Mouse (Mus musculus): ENCODE measurements around the gene Pds5a.
"Not testable (repeated sequence)": the region's sequence is repeated elsewhere in the genome, so short reads cannot be mapped to it uniquely, and the experiment has no call there.

Gene Pds5a

GRCm38 (mm10) chr5:65697836-65698758 is at the start of gene Pds5a:
TSS of gene Pds5a (minus strand) at chr5:65698273.
- DNase-seq, result peak; percentile 83 to 93

GRCm38 (mm10) chr5:65746908-65747307 is 48.8 kb upstream of the Pds5a start:
- no peak for DNase-seq

GRCm38 (mm10) chr5:65739366-65739765 is 41.3 kb upstream of the Pds5a start:
- no peak for DNase-seq

GRCm38 (mm10) chr5:65735601-65736000 is 37.5 kb upstream of the Pds5a start:
- DNase-seq, result no peak

- peak; percentile 84 to 87 for DNase-seq
Measured at GRCm38 (mm10) chr5:65731173-65732007, 33.3 kb upstream of the Pds5a start.

- DNase-seq, result peak; percentile 70 to 88
Measured at GRCm38 (mm10) chr5:65724311-65725054, 26.4 kb upstream of the Pds5a start.

GRCm38 (mm10) chr5:65718368-65718767 is 20.3 kb upstream of the Pds5a start:
- no peak for DNase-seq

GRCm38 (mm10) chr5:65717903-65718211 is 19.8 kb upstream of the Pds5a start:
- DNase-seq, result not testable (repeated sequence)

GRCm38 (mm10) chr5:65717063-65717902 is 19.2 kb upstream of the Pds5a start:
- DNase-seq, result peak in 1 of 2 experiments; percentile 45

- no peak for DNase-seq
Measured at GRCm38 (mm10) chr5:65715084-65715483, 17.0 kb upstream of the Pds5a start.

GRCm38 (mm10) chr5:65711463-65711862 is 13.4 kb upstream of the Pds5a start:
- DNase-seq, result no peak

GRCm38 (mm10) chr5:65710267-65710666 is 12.2 kb upstream of the Pds5a start:
- no peak for DNase-seq

GRCm38 (mm10) chr5:65706979-65707378 is 8.9 kb upstream of the Pds5a start:
- no peak for DNase-seq

- no peak for DNase-seq
Measured at GRCm38 (mm10) chr5:65706171-65706570, 8.1 kb upstream of the Pds5a start.

- DNase-seq, result no peak
Measured at GRCm38 (mm10) chr5:65704765-65705678, 6.9 kb upstream of the Pds5a start.

- no peak for DNase-seq
Measured at GRCm38 (mm10) chr5:65703261-65703660, 5.2 kb upstream of the Pds5a start.

GRCm38 (mm10) chr5:65700102-65700501 is 2.0 kb upstream of the Pds5a start:
- DNase-seq, result no peak

- no peak for DNase-seq
Measured at GRCm38 (mm10) chr5:65699146-65699545, 1.1 kb upstream of the Pds5a start.

GRCm38 (mm10) chr5:65698759-65699136 is 675 bp upstream of the Pds5a start:
- no peak for DNase-seq

GRCm38 (mm10) chr5:65697486-65697835 is 612 bp downstream of the Pds5a start:
- peak in 1 of 2 experiments; percentile 44 for DNase-seq

Measured in kidney, postnatal 25 days (tissue).